Mouse (Mus musculus): ENCODE data around the gene Phldb1. TPM values are rescaled to one million over a fixed set of nuclear protein-coding genes. Genes with fewer than 3 reads are reported as not detected.

The Phldb1 gene
- polyA plus RNA-seq, 1 experiment, result 12.3 TPM

DNA sequence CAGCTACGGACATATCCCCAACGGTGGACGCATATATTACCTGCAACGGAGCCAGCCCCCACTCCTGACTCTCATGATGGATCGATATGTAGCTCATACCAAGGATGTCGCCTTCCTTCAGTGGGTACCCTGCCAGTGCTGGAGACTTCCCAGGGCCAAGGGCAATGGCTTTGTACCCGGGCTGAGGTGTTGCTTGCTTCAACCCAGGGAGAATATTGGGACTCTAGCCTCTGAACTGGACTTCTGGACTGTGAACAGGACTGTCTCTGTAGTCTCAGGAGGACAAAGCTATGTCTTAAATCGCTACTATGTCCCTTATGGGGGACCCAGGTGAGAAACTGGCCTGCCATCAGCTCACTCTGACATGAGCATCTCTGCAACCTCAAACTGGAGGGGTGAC, 52.0 kb downstream of the Phldb1 start:
- Histone ChIP-seq H3K27ac (ENCODE audit: insufficient read depth, low read length) (no peak overlapping the region), H3K4me3 (ENCODE audit: extremely low read depth, insufficient read depth, insufficient read length) (no peak overlapping the region), H3K36me3 (ENCODE audit: control insufficient read depth, insufficient read depth, low read length) (no peaks in the 10 kb centered on the region), H3K4me1 (ENCODE audit: control insufficient read depth, insufficient read depth, insufficient read length) (no peaks in the 10 kb centered on the region), H3K27me3 (ENCODE audit: control insufficient read depth, insufficient read depth, low read length) (no peaks in the 10 kb centered on the region)
- no peak for DNase-seq (ENCODE audit: low read depth in 1 of 2, low spot score in 2 of 2)
- TF ChIP-seq CTCF (IDR thresholded peaks at IDR 0.05; ENCODE audit: extremely low read depth, insufficient read depth, insufficient read length, insufficient replicate concordance) (no peak), POLR2A (IDR thresholded peaks at IDR 0.05; ENCODE audit: low read depth, low read length) (no peak)
- 92% methylated on average over 8 of the region's 8 CpGs for WGBS

DNA sequence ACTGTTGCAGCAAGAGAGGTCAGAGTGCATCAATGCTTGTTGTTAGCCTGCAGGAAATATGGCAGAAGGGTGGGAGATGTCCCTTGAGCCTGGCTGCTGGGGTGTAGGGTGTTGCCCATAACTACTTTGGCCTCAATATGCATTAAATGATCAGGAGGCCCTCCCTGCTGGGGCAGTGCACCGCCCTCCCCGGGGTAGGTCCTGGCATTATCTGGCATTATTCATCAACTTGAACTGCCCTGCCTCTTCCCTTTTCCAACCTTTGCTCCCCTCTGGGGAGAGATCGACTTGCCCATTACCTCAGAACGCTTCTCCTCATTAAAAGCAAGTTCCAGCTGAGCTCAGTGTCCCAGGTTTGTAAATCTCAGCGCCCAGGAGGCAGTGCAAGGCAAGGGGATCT, 55.4 kb downstream of the Phldb1 start:
- Histone ChIP-seq H3K4me3 (ENCODE audit: extremely low read depth, insufficient read depth, insufficient read length) (no peak overlapping the region), H3K27me3 (ENCODE audit: control insufficient read depth, insufficient read depth, low read length) (no peaks in the 10 kb centered on the region), H3K36me3 (ENCODE audit: control insufficient read depth, insufficient read depth, low read length) (no peaks in the 10 kb centered on the region), H3K4me1 (ENCODE audit: control insufficient read depth, insufficient read depth, insufficient read length) (no peaks in the 10 kb centered on the region), H3K27ac (ENCODE audit: insufficient read depth, low read length) (no peak overlapping the region)
- TF ChIP-seq CTCF (IDR thresholded peaks at IDR 0.05; ENCODE audit: extremely low read depth, insufficient read depth, insufficient read length, insufficient replicate concordance), result no peak
- no peak for TF ChIP-seq POLR2A (IDR thresholded peaks at IDR 0.05; ENCODE audit: low read depth, low read length)
- no peak for DNase-seq (ENCODE audit: low read depth in 1 of 2, low spot score in 2 of 2)
- 84% methylated on average over 5 of the region's 5 CpGs for WGBS

DNA sequence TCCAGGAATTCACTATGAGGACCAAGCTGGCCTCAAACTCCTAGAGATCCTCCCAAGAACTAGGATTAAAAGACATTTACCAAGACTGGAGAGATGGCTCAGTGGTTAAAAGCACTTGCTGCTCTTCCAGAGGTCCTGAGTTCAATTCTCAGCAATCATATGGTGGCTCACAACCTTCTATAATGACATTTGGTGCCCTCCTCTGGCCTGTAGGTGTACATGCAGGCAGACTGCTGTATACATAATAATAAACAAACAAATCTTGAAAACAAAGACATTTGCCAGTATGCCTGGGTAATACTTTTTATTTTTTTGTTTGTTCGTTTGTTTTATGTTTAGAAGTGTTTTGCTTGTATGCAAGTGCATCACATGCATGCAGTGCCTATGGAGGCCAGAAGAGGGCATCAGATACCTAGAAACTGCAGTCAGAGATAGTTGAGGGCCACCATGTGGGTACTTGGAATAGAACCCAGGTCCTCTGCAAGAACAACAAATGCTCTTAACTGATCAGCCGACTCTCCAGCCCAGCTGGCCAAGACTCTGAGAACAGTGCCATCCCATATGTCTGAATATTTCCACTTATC, 56.6 kb downstream of the Phldb1 start:
- no peak overlapping the region for H3K4me3 ChIP-seq (ENCODE audit: extremely low read depth, insufficient read depth, insufficient read length)
- WGBS, result 90% methylated on average over 2 of the region's 2 CpGs
- TF ChIP-seq CTCF (IDR thresholded peaks at IDR 0.05; ENCODE audit: extremely low read depth, insufficient read depth, insufficient read length, insufficient replicate concordance) (no peak), POLR2A (IDR thresholded peaks at IDR 0.05; ENCODE audit: low read depth, low read length) (no peak)
- no peak for DNase-seq (ENCODE audit: low read depth in 1 of 2, low spot score in 2 of 2)
- H3K36me3 ChIP-seq (ENCODE audit: control insufficient read depth, insufficient read depth, low read length), result no peaks in the 10 kb centered on the region
- H3K4me1 ChIP-seq (ENCODE audit: control insufficient read depth, insufficient read depth, insufficient read length), result no peaks in the 10 kb centered on the region
- no peaks in the 10 kb centered on the region for H3K27me3 ChIP-seq (ENCODE audit: control insufficient read depth, insufficient read depth, low read length)
- H3K27ac ChIP-seq (ENCODE audit: insufficient read depth, low read length), result no peak overlapping the region

DNA sequence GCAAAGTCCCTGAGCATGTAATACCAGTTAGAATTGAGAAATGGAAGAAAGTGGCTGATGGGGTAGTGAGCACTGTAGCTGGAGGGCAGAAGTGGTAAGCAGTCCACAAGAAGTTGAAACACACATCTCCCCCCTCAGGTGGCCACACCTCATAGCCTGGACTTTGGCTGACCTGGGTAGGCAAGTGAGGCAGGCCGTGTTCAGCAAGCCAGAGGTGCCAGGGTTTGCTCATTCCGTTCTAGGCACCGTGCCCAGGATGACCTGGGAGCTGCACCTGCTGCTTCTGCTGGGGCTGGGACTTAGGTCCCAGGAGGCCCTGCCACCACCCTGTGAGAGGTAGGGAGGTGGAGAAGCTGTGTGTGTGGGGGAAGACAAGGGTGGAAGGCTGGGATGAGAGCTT, 62.0 kb downstream of the Phldb1 start, which contains the start of gene Treh:
Treh (plus strand) TSS at position 229 of the 400 bp plus-strand sequence.
- WGBS, result 83% methylated on average over 3 of the region's 3 CpGs
- Histone ChIP-seq H3K4me1 (ENCODE audit: control insufficient read depth, insufficient read depth, insufficient read length) (no peaks in the 10 kb centered on the region), H3K27me3 (ENCODE audit: control insufficient read depth, insufficient read depth, low read length) (no peaks in the 10 kb centered on the region), H3K4me3 (ENCODE audit: extremely low read depth, insufficient read depth, insufficient read length) (no peak within 1 kb of the TSS), H3K36me3 (ENCODE audit: control insufficient read depth, insufficient read depth, low read length) (no peaks in the 10 kb centered on the region), H3K27ac (ENCODE audit: insufficient read depth, low read length) (no peak within 1 kb of the TSS)
- no peak for DNase-seq (ENCODE audit: low read depth in 1 of 2, low spot score in 2 of 2)
- TF ChIP-seq POLR2A (IDR thresholded peaks at IDR 0.05; ENCODE audit: low read depth, low read length) (no peak), CTCF (IDR thresholded peaks at IDR 0.05; ENCODE audit: extremely low read depth, insufficient read depth, insufficient read length, insufficient replicate concordance) (no peak)

DNA sequence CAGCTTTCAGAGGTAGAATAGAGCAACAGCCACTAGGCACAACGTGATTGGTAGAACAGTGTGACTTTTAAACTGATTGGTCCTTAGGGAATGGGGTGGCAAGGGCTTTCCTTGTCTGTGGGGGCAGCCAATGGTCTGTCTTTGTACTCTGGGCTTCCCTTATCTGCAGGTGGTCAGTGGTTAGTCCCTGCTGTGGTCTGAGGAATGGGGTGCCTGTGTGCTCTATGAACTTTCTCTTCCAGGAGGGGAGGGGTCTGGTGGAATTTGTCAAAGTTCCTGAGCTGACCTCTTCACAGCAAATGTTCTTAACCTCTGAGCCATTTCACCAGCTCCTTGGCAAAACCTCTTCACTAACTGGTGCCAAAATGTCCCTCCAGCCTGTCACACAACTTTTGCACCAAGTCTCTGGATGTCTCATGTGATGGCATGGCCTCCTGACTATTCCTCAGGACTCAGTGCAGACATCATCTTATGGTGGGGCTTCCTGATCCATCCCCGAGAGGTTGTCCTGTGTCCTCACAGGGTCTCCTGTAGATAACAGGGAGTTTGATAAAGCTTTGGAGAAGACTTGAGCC, 62.6 kb downstream of the Phldb1 start:
- Histone ChIP-seq H3K36me3 (ENCODE audit: control insufficient read depth, insufficient read depth, low read length) (no peaks in the 10 kb centered on the region), H3K4me3 (ENCODE audit: extremely low read depth, insufficient read depth, insufficient read length) (no peak overlapping the region), H3K27me3 (ENCODE audit: control insufficient read depth, insufficient read depth, low read length) (no peaks in the 10 kb centered on the region), H3K27ac (ENCODE audit: insufficient read depth, low read length) (no peak overlapping the region), H3K4me1 (ENCODE audit: control insufficient read depth, insufficient read depth, insufficient read length) (no peaks in the 10 kb centered on the region)
- TF ChIP-seq CTCF (IDR thresholded peaks at IDR 0.05; ENCODE audit: extremely low read depth, insufficient read depth, insufficient read length, insufficient replicate concordance), result no peak
- TF ChIP-seq POLR2A (IDR thresholded peaks at IDR 0.05; ENCODE audit: low read depth, low read length), result no peak
- WGBS, result 77% methylated on average over 2 of the region's 2 CpGs
- no peak for DNase-seq (ENCODE audit: low read depth in 1 of 2, low spot score in 2 of 2)

DNA sequence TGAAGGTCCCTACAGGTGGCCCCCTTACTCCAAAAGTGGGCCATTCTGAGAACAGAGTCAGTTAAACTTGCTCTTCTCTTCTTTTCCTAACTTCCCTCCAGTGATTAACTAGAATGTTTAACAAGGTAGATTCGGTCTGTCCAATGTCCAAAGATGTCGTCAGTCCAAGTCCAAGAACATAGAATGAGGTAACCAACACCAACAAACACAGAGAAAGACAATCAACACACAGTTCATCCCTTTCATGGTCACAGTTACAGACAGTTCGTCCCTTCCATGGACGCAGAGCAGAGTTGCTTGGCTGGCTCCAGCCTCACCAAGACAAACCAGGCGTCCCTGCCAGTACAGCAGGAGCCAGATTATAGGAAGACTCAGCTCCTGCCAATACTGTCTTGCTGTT, 63.6 kb downstream of the Phldb1 start:
- TF ChIP-seq POLR2A (IDR thresholded peaks at IDR 0.05; ENCODE audit: low read depth, low read length) (no peak), CTCF (IDR thresholded peaks at IDR 0.05; ENCODE audit: extremely low read depth, insufficient read depth, insufficient read length, insufficient replicate concordance) (no peak)
- Histone ChIP-seq H3K27ac (ENCODE audit: insufficient read depth, low read length) (no peak overlapping the region), H3K4me3 (ENCODE audit: extremely low read depth, insufficient read depth, insufficient read length) (no peak overlapping the region), H3K4me1 (ENCODE audit: control insufficient read depth, insufficient read depth, insufficient read length) (no peaks in the 10 kb centered on the region), H3K36me3 (ENCODE audit: control insufficient read depth, insufficient read depth, low read length) (no peaks in the 10 kb centered on the region), H3K27me3 (ENCODE audit: control insufficient read depth, insufficient read depth, low read length) (no peaks in the 10 kb centered on the region)
- DNase-seq (ENCODE audit: low read depth in 1 of 2, low spot score in 2 of 2), result no peak
- 87% methylated on average over 5 of the region's 5 CpGs for WGBS

DNA sequence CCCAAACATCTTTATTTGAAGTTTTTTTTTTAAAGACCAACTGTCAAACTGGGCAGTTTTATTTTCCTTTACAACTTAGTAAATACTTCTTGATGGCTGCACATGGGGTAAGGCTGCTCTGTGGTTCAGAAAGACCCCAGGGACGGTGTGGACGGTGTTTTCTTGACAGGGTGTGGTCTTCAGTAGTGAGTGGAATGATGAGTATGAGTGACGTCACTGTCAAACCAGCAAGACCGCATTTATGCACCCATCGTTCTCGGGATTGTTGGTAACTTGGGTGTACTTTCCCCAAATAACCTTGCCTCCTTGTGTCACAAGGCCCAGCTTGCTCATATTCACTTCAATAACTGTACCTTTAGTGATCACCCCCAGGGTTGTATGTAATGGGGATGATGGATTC, 71.3 kb downstream of the Phldb1 start:
- no peak overlapping the region for H3K27ac ChIP-seq (ENCODE audit: insufficient read depth, low read length)
- no peaks in the 10 kb centered on the region for H3K27me3 ChIP-seq (ENCODE audit: control insufficient read depth, insufficient read depth, low read length)
- no peaks in the 10 kb centered on the region for H3K36me3 ChIP-seq (ENCODE audit: control insufficient read depth, insufficient read depth, low read length)
- no peak overlapping the region for H3K4me3 ChIP-seq (ENCODE audit: extremely low read depth, insufficient read depth, insufficient read length)
- WGBS, result 92% methylated on average over 6 of the region's 6 CpGs
- H3K4me1 ChIP-seq (ENCODE audit: control insufficient read depth, insufficient read depth, insufficient read length), result no peaks in the 10 kb centered on the region
- no peak for TF ChIP-seq POLR2A (IDR thresholded peaks at IDR 0.05; ENCODE audit: low read depth, low read length)
- TF ChIP-seq CTCF (IDR thresholded peaks at IDR 0.05; ENCODE audit: extremely low read depth, insufficient read depth, insufficient read length, insufficient replicate concordance), result no peak
- DNase-seq (ENCODE audit: low read depth in 1 of 2, low spot score in 2 of 2), result no peak
